Mouse (Mus musculus) forebrain, postnatal 0 days (tissue): Measurements from ENCODE around the gene Tshz2. TPM values are rescaled to one million over a fixed set of nuclear protein-coding genes. Genes with fewer than 3 reads are reported as not detected.

Source experiments
- ATAC-seq: fragments of 200-750 bp; cut with Nextera tagmentation; 2 replicates; pipeline ENCODE4 v1.8.0; 2017; ENCODE audit warnings: mild to moderate bottlenecking, moderate library complexity
- DNase-seq: peaks from one replicate; pipeline ENCODE4 v3.0.0-alpha.2; 2015
- H3K27ac ChIP-seq: fragments of 300-500 bp; sonication (generic); 2 replicates; pipeline ENCODE4 v1.5.1; 2014; ENCODE audit warnings: low read depth, mild to moderate bottlenecking, antibody characterized with exemption, low read length, moderate library complexity, mixed read lengths
- H3K27me3 ChIP-seq: fragments of 300-500 bp; sonication (generic); 2 replicates; pipeline ENCODE4 v1.6.1; 2014; ENCODE audit warnings: mild to moderate bottlenecking, low read length, mixed read lengths; ENCODE audit not compliant: insufficient read depth
- H3K36me3 ChIP-seq: fragments of 300-500 bp; sonication (generic); 2 replicates; pipeline ENCODE4 v1.6.1; 2014; ENCODE audit warnings: mild to moderate bottlenecking, moderate library complexity; ENCODE audit not compliant: insufficient read depth
- H3K4me1 ChIP-seq: fragments of 300-500 bp; sonication (generic); 2 replicates; pipeline ENCODE4 v1.6.1; 2014; ENCODE audit warnings: antibody characterized with exemption; ENCODE audit not compliant: insufficient read depth
- H3K4me2 ChIP-seq: fragments of 300-500 bp; sonication (generic); 2 replicates; pipeline ENCODE4 v1.6.1; 2014; ENCODE audit warnings: low read depth, mild to moderate bottlenecking, moderate library complexity
- H3K4me3 ChIP-seq: fragments of 300-500 bp; sonication (generic); 2 replicates; pipeline ENCODE4 v1.5.1; 2014; ENCODE audit warnings: low read depth, low read length, mixed read lengths
- H3K9ac ChIP-seq: fragments of 300-500 bp; sonication (generic); 2 replicates; pipeline ENCODE4 v1.6.1; 2014; ENCODE audit warnings: mild to moderate bottlenecking
- H3K9me3 ChIP-seq: fragments of 300-500 bp; sonication (generic); 2 replicates; pipeline ENCODE4 v1.6.1; 2016; ENCODE audit warnings: low read length
- CTCF ChIP-seq: sonication (generic); IDR thresholded peaks from 2 replicates; pipeline ENCODE4 v1.5.1; 2016; ENCODE audit warnings: antibody characterized with exemption, control low read depth, low read depth
- WGBS: fragments of 180-500 bp; shearing (Covaris S2); extraction: QIAGEN DNeasy Blood & Tissue Kit; methylation state at CpG from one replicate; pipeline ENCODE4 v1.1.7; 2014; 5-methylcytosine and 5-hydroxymethylcytosine counted together
- polyA plus RNA-seq: library from polyadenylated mRNA; unstranded; fragments of >200 nt; fragmentation: Nextera tagmentation; extraction: Ambion mirVana; gene quantifications from 2 replicates; pipeline ENCODE4 v1.2.1, GENCODE M21; 2015
- total RNA-seq: library from RNA; depleted of rRNA; stranded (reverse); fragments of >200 nt; gene quantifications from 2 replicates; pipeline ENCODE4 v1.2.3, GENCODE M21; 2014

Gene Tshz2
- total and polyA plus RNA-seq, 2 experiments from 2014 or later: 19.7 to 29.2 TPM

DNA sequence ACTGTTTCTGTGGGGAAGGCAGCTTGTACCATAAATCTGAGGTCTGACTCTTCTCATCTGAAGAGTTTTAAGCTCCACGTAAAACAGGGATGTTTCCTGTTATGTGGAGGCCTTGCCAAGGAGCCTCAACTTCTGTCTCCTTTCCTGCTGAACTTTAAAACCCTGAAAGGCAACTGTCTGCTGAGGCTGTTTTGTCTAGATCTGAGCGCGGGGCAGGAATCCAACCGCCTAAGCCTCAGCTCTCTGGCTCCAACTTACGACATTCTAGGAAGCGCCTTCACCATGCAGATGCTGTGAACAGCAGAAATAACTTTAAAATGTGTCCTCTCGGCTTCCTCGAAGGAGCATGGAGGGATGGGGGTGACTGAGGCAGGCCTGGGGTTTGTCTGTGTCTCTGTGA is 318.2 kb downstream of the Tshz2 start:
- WGBS: 64% methylated on average over 8 of the region's 8 CpGs
- H3K4me1 ChIP-seq: no peaks in the 10 kb centered on the region
- DNase-seq: peak; percentile 20

DNA sequence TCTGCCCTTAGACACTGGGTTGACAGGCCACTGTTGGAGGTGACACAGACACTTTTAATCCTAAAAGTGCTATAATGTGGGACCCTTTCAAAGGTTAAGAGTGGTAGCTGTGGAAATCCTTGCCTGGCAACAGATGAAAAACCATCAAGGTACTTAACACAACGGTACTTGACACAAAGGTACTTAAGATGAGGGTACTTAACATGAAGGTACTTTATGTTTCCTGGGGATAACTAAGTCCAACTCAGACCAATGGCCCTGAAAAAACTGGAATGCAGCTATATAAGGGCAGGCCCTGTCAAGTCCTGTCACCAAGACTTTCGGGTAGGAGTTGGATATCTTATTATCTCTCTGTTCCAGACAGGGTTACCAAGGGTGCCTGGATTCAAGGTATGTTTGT is 320.2 kb downstream of the Tshz2 start:
- TF ChIP-seq CTCF: no peak
- Histone ChIP-seq H3K9ac (no peak overlapping the region), H3K4me1 (no peaks in the 10 kb centered on the region), H3K27me3 (no peaks in the 10 kb centered on the region), H3K27ac (no peak overlapping the region), H3K9me3 (no peaks in the 10 kb centered on the region), H3K4me3 (no peak overlapping the region), H3K4me2 (no peak overlapping the region), H3K36me3 (no peaks in the 10 kb centered on the region)
- ATAC-seq (no peak), DNase-seq (no peak)
- 89% methylated on average over 2 of the region's 2 CpGs for WGBS

More for the DNA sequence above, 318.2 kb downstream of the Tshz2 start:
- H3K9me3 ChIP-seq: no peaks in the 10 kb centered on the region
- no peak overlapping the region for H3K9ac ChIP-seq
- H3K4me2 ChIP-seq: no peak overlapping the region
- H3K27ac ChIP-seq: no peak overlapping the region
- peaks cover 4% of the 10 kb centered on the region; the same call in 1 of the 2 replicates for H3K27me3 ChIP-seq
- H3K36me3 ChIP-seq: no peaks in the 10 kb centered on the region
- no peak for ATAC-seq
- TF ChIP-seq CTCF: no peak
- no peak overlapping the region for H3K4me3 ChIP-seq

DNA sequence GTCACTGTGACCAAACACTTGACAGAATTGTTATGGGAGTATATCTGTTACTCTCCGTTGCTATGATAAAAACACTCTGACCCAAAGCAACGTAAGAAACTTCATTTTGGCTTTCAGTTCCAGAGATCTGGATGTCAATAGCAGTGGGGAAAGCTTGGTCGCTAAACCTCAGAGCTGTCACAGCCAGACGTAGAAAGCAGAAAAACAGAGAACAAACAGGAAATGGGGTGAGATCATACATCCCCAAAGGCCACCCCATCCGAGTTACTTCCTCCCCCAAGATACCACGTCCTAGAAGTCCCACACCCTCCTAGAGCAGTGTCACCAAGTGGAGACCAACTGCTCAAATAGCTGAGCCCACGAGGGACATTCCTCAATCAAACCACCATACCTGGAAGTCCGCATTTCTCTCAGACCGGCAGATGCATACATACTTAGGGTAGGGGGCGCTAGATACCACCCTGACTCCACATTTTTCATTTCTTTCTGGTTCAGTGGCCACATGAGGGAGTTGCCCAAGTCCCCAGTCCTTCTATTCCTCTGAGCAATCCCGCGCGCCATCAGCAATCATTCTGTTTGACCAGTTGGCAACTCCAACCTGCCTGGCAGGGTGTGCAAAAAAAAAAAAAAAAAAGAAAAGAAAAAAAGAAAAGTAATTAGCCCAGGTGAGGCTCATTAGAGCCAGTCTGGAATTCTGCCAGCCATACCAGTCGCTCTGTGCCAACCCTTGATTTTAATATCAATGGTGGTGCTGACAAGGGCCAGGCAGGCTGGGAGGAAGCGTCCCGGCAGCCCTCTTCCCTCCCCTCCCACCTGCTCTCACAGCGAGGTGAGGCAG is 326.1 kb downstream of the Tshz2 start:
- 24% methylated on average over 17 of the region's 17 CpGs for WGBS
- no peak overlapping the region for H3K4me3 ChIP-seq
- H3K27me3 ChIP-seq: no peaks in the 10 kb centered on the region
- H3K9me3 ChIP-seq: no peaks in the 10 kb centered on the region
- H3K9ac ChIP-seq: no peak overlapping the region
- H3K27ac ChIP-seq: no peak overlapping the region
- DNase-seq (peak; percentile 31), ATAC-seq (no peak)
- no peaks in the 10 kb centered on the region for H3K36me3 ChIP-seq
- no peak overlapping the region for H3K4me2 ChIP-seq
- H3K4me1 ChIP-seq: peaks cover 5% of the 10 kb centered on the region; the same call in 1 of the 2 replicates
- peak; percentile 61 for TF ChIP-seq CTCF

DNA sequence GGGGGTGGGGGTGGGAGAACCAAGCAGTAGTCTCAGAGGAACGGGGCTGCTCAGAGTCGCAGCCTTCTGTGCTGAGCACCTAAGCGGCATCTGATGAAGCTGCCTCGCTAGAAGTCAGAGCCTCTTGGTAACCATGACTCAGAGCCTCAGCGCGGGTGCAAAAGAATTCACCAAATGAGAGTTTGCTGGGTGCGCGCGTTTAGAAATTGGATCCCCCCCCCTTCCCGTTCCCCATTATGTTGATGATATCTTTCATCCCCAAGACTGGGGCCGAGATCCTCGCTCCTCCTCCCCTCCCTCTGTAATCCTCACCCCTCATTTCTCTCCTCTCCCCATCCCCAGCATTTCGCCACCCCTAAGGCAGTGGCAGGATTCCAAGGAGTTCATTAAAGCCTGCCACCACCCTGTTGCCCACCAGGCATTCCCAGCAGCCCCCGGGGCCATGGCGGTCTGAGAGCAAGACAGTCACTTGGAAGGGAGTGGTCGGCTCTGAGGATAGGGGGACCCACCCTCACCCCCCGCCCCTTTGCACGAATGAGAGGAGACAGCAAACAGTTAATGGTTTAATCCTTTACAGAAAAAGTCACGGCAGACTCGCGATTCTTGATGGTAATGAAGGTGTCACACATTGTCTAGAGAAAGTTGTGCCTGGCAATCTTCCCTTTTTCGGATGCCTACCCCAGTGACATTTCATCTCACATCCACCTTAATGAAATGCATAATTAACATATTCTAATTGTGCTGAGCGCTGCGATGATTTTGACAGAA is 328.8 kb downstream of the Tshz2 start:
- peak overlapping the region; percentile 57; the same call in 1 of the 2 replicates for H3K27ac ChIP-seq
- no peak for TF ChIP-seq CTCF
- no peaks in the 10 kb centered on the region for H3K27me3 ChIP-seq
- no peaks in the 10 kb centered on the region for H3K36me3 ChIP-seq
- ATAC-seq (peak; percentile 90), DNase-seq (peak; percentile 77)
- H3K4me2 ChIP-seq: peak overlapping the region; percentile 64
- H3K9me3 ChIP-seq: no peaks in the 10 kb centered on the region
- H3K4me3 ChIP-seq: peak overlapping the region; percentile 31
- peak overlapping the region; percentile 39 for H3K9ac ChIP-seq
- peaks cover 5% of the 10 kb centered on the region; the same call in 1 of the 2 replicates for H3K4me1 ChIP-seq
- 11% methylated on average over 24 of the region's 24 CpGs for WGBS

DNA sequence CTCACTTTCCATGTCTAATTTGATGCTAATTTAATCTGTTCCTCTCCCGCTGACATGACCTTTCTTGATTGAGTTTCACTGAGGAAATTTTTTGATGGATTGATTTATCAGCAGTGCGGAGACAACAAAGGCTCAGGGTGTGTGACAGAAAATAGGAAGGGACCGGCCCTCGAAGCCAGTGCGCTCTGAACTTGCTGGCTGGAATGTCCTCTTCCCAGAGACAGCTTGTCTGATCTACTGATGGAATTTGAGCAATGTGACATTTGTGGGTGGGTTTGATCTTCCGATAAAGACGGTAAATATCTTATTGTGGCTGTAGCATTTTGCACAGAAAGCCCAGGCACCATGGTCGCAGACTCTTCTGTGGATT is 329.4 kb downstream of the Tshz2 start:
- 0 out of 2 replicates have a peak overlapping the region, but pooled peaks have one; percentile 17 for H3K27ac ChIP-seq
- H3K4me3 ChIP-seq: 0 out of 2 replicates have a peak overlapping the region, but pooled peaks have one; percentile 31
- no peaks in the 10 kb centered on the region for H3K36me3 ChIP-seq
- 18% methylated on average over 8 of the region's 8 CpGs for WGBS
- no peak for TF ChIP-seq CTCF
- H3K9me3 ChIP-seq: no peaks in the 10 kb centered on the region
- H3K4me1 ChIP-seq: peaks cover 5% of the 10 kb centered on the region; the same call in 1 of the 2 replicates
- no peak overlapping the region for H3K9ac ChIP-seq
- no peaks in the 10 kb centered on the region for H3K27me3 ChIP-seq
- ATAC-seq (no peak; the same call in 1 of the 2 replicates), DNase-seq (no peak)
- H3K4me2 ChIP-seq: peak overlapping the region; percentile 64

DNA sequence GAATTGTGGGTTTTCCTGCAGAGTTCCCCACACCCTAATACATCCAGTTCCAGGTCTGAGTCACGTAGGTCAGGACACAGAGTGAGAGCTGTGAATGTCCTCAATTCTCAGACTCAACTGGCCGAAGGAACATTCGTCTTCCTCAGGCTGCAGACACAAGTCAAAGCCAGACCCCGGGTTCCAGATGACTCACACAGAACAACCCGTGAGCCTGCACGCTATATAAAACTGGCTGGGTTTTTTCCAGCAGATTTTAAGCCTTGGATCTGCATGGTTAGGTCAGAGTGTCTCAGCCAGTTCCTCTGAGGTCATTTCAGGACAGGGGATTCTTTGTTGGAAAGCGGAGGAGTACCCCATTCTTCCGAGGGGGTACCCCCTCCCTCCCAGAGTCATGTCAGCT is 330.0 kb downstream of the Tshz2 start:
- no peak overlapping the region for H3K4me2 ChIP-seq
- ATAC-seq (no peak), DNase-seq (no peak)
- TF ChIP-seq CTCF: no peak
- no peaks in the 10 kb centered on the region for H3K9me3 ChIP-seq
- peaks cover 5% of the 10 kb centered on the region; the same call in 1 of the 2 replicates for H3K4me1 ChIP-seq
- no peaks in the 10 kb centered on the region for H3K36me3 ChIP-seq
- H3K27ac ChIP-seq: no peak overlapping the region
- WGBS: 82% methylated on average over 8 of the region's 8 CpGs
- H3K27me3 ChIP-seq: no peaks in the 10 kb centered on the region
- H3K4me3 ChIP-seq: no peak overlapping the region
- H3K9ac ChIP-seq: no peak overlapping the region

DNA sequence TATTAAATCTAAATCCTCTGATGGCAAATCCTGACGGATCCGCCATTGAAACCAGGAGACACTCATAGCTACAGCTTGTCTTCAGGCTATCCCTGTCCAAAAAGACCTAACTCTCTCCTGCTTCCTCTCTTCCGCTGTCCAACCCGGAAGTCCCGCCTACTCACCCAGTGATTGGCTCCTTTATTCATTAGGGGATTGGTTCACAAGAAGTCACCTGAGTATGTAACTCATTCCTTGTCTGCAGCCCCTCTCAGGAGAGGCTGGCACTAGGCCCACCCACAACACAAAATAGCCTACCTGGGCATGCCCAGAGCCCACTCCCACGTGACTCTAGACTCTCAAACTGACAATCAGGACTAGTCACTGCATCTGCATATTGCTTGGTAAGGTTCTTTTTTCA is 337.7 kb downstream of the Tshz2 start:
- Histone ChIP-seq H3K4me2 (no peak overlapping the region), H3K27me3 (no peaks in the 10 kb centered on the region), H3K4me1 (no peaks in the 10 kb centered on the region), H3K4me3 (no peak overlapping the region), H3K9ac (no peak overlapping the region), H3K27ac (no peak overlapping the region), H3K9me3 (no peaks in the 10 kb centered on the region), H3K36me3 (no peaks in the 10 kb centered on the region)
- TF ChIP-seq CTCF: no peak
- WGBS: 91% methylated on average over 6 of the region's 6 CpGs
- no peak for ATAC-seq
- no peak for DNase-seq
